Mouse (Mus musculus) lung, adult 18-20 months (tissue): ENCODE measurements around the gene Tradd.

Source experiments
- DNase-seq, 2 experiments: peaks; one replicate each; pipeline ENCODE4 v3.0.0; 2022; ENCODE audit warnings: mixed read lengths in 2 of 2

Gene Tradd

GRCm38 (mm10) chr8:105264024-105264982 lies at the start of gene Tradd, which contains the start of gene Fbxl8:
Gene Tradd, minus strand, starts transcription at chr8:105264609.
Gene Fbxl8, plus strand, starts transcription at chr8:105264648.
- DNase-seq: peak; percentile 81 to 84

- no peak for DNase-seq
These were observed 49.4 kb upstream of the Tradd start for GRCm38 (mm10) chr8:105313622-105314402.

- DNase-seq: no peak
These were observed 48.6 kb upstream of the Tradd start for GRCm38 (mm10) chr8:105312891-105313481.

- no peak for DNase-seq
These were observed 47.3 kb upstream of the Tradd start for GRCm38 (mm10) chr8:105311718-105312117.

GRCm38 (mm10) chr8:105310118-105310517 lies 45.7 kb upstream of the Tradd start:
- DNase-seq: no peak

GRCm38 (mm10) chr8:105309142-105309847 lies 44.9 kb upstream of the Tradd start:
- DNase-seq: no peak

GRCm38 (mm10) chr8:105308428-105308827 lies 44.0 kb upstream of the Tradd start:
- DNase-seq: no peak

- no peak for DNase-seq
These were observed 43.3 kb upstream of the Tradd start for GRCm38 (mm10) chr8:105307670-105308069.

- DNase-seq: no peak
These were observed 41.8 kb upstream of the Tradd start for GRCm38 (mm10) chr8:105306146-105306691.

- peak; percentile 90 to 93 for DNase-seq
These were observed 41.1 kb upstream of the Tradd start, which contains the start of gene Elmo3 for GRCm38 (mm10) chr8:105305211-105306145. Gene Elmo3, plus strand, starts transcription at chr8:105305601.

GRCm38 (mm10) chr8:105304325-105305210 lies 40.2 kb upstream of the Tradd start:
- DNase-seq: no peak

- DNase-seq: peak in 1 of 2 experiments; percentile 34
These were observed 39.5 kb upstream of the Tradd start for GRCm38 (mm10) chr8:105303874-105304273.

GRCm38 (mm10) chr8:105303396-105303795 lies 39.0 kb upstream of the Tradd start:
- no peak for DNase-seq

GRCm38 (mm10) chr8:105299962-105300361 lies 35.6 kb upstream of the Tradd start:
- DNase-seq: no peak

GRCm38 (mm10) chr8:105298351-105299252 lies 34.2 kb upstream of the Tradd start:
- no peak for DNase-seq

- DNase-seq: peak; percentile 93 to 95
These were observed 33.2 kb upstream of the Tradd start, which contains the start of gene E2f4 for GRCm38 (mm10) chr8:105297511-105298192. Gene E2f4, plus strand, starts transcription at chr8:105297663.

GRCm38 (mm10) chr8:105295895-105296573 lies 31.6 kb upstream of the Tradd start, which contains the start of gene Exoc3l:
Gene Exoc3l, minus strand, starts transcription at chr8:105296101.
- peak; percentile 40 to 45 for DNase-seq
